Mouse (Mus musculus): ENCODE results near the gene Meis3. TPM values are rescaled to one million over a fixed set of nuclear protein-coding genes. Genes with fewer than 3 reads are reported as not detected.

Gene Meis3
- total and polyA plus RNA-seq, 2 experiments from 2014 or later, result 106 to 111 TPM

DNA sequence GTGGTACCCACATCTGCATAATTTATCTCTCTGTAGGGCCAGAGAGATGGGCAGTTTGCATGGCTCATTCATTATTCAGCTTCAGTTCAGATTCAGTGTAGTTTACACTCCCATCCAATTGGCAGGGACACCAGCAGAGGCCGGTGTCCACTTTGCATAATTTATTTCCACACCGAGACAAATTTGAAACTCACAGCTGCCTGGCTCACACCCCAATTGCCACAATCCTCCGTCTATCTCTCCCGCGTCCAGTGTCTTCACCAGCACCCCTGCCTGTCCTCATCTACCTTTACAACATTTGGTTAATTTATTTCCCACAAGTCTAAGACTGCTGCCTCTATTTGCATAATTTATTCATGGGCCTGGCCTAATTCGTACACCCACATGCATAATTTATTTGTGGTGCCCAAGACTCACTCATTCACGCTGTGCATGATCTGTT, 39.9 kb upstream of the Meis3 start:
- Histone ChIP-seq H3K4me3 (ENCODE audit: low read depth, low read length) (no peak overlapping the region), H3K4me1 (ENCODE audit: insufficient read depth, low read length) (peaks cover 5% of the 10 kb centered on the region; the same call in 1 of the 2 replicates), H3K4me2 (ENCODE audit: low read depth, low read length, poor library complexity, severe bottlenecking) (no peak overlapping the region), H3K36me3 (ENCODE audit: insufficient read depth, low read length) (peaks cover 11% of the 10 kb centered on the region), H3K27me3 (ENCODE audit: insufficient read depth, low read length) (no peaks in the 10 kb centered on the region), H3K9me3 (ENCODE audit: low read length) (no peaks in the 10 kb centered on the region), H3K27ac (ENCODE audit: low read depth, low read length) (no peak overlapping the region), H3K9ac (replicated peaks; ENCODE audit: low read length, poor library complexity, severe bottlenecking) (no peak overlapping the region)
- WGBS, result 15% methylated on average over 7 of the region's 7 CpGs
- ATAC-seq (ENCODE audit: low FRiP score), result 0 out of 2 replicates have a peak, but pooled peaks have one; percentile 5
- no peak for TF ChIP-seq CTCF (IDR thresholded peaks at IDR 0.05)
- peak; percentile 57 for DNase-seq (ENCODE audit: low spot score)

GRCm38 (mm10) chr7:16146489-16147410, 28.1 kb upstream of the Meis3 start:
- no peak overlapping the region for H3K4me2 ChIP-seq (ENCODE audit: low read depth, low read length, poor library complexity, severe bottlenecking)
- TF ChIP-seq CTCF (IDR thresholded peaks at IDR 0.05), result no peak
- no peak overlapping the region for H3K4me3 ChIP-seq (ENCODE audit: low read depth, low read length)
- H3K9ac ChIP-seq (replicated peaks; ENCODE audit: low read length, poor library complexity, severe bottlenecking), result no peak overlapping the region
- H3K27me3 ChIP-seq (ENCODE audit: insufficient read depth, low read length), result no peaks in the 10 kb centered on the region
- H3K9me3 ChIP-seq (ENCODE audit: low read length), result no peaks in the 10 kb centered on the region
- ATAC-seq (ENCODE audit: low FRiP score), result no peak
- H3K27ac ChIP-seq (ENCODE audit: low read depth, low read length), result no peak overlapping the region
- DNase-seq (ENCODE audit: low spot score), result no peak
- no peaks in the 10 kb centered on the region for H3K4me1 ChIP-seq (ENCODE audit: insufficient read depth, low read length)
- 43% methylated on average over 25 of the region's 27 CpGs for WGBS
- H3K36me3 ChIP-seq (ENCODE audit: insufficient read depth, low read length), result peaks cover 14% of the 10 kb centered on the region

- H3K4me1 ChIP-seq (ENCODE audit: insufficient read depth, low read length), result no peaks in the 10 kb centered on the region
- no peak for TF ChIP-seq CTCF (IDR thresholded peaks at IDR 0.05)
- H3K9ac ChIP-seq (replicated peaks; ENCODE audit: low read length, poor library complexity, severe bottlenecking), result no peak overlapping the region
- H3K9me3 ChIP-seq (ENCODE audit: low read length), result no peaks in the 10 kb centered on the region
- H3K27me3 ChIP-seq (ENCODE audit: insufficient read depth, low read length), result no peaks in the 10 kb centered on the region
- no peak overlapping the region for H3K4me2 ChIP-seq (ENCODE audit: low read depth, low read length, poor library complexity, severe bottlenecking)
- H3K4me3 ChIP-seq (ENCODE audit: low read depth, low read length), result no peak overlapping the region
- WGBS, result 22% methylated on average over 15 of the region's 15 CpGs
- H3K27ac ChIP-seq (ENCODE audit: low read depth, low read length), result no peak overlapping the region
- H3K36me3 ChIP-seq (ENCODE audit: insufficient read depth, low read length), result peaks cover 19% of the 10 kb centered on the region
- ATAC-seq (ENCODE audit: low FRiP score) (no peak), DNase-seq (ENCODE audit: low spot score) (no peak)
These were observed 27.2 kb upstream of the Meis3 start for GRCm38 (mm10) chr7:16147643-16148042.

DNA sequence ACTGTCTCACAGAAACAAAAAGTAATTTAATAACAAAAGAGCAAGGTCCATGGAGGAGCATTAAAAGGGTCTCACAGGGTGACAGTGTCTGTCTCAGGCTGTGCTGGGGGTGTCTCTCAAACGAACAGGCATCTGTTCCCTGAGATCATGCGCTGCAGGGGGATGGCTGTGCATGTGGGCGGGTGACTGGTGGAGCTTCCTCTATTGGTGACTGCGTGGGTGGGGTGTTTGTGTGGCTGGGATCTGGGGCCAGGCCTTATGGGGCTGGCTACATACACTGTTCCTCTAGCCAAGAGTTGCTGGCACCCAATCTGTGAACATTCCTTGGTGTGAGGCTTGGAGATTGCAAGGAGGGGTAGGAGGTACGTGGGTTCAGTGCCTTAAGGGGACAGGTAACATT, 25.6 kb upstream of the Meis3 start:
- no peak overlapping the region for H3K4me2 ChIP-seq (ENCODE audit: low read depth, low read length, poor library complexity, severe bottlenecking)
- DNase-seq (ENCODE audit: low spot score) (no peak), ATAC-seq (ENCODE audit: low FRiP score) (no peak)
- H3K27me3 ChIP-seq (ENCODE audit: insufficient read depth, low read length), result no peaks in the 10 kb centered on the region
- no peak for TF ChIP-seq CTCF (IDR thresholded peaks at IDR 0.05)
- H3K9me3 ChIP-seq (ENCODE audit: low read length), result no peaks in the 10 kb centered on the region
- 61% methylated on average over 5 of the region's 5 CpGs for WGBS
- no peaks in the 10 kb centered on the region for H3K4me1 ChIP-seq (ENCODE audit: insufficient read depth, low read length)
- H3K9ac ChIP-seq (replicated peaks; ENCODE audit: low read length, poor library complexity, severe bottlenecking), result no peak overlapping the region
- no peak overlapping the region for H3K27ac ChIP-seq (ENCODE audit: low read depth, low read length)
- peaks cover 19% of the 10 kb centered on the region for H3K36me3 ChIP-seq (ENCODE audit: insufficient read depth, low read length)
- no peak overlapping the region for H3K4me3 ChIP-seq (ENCODE audit: low read depth, low read length)

GRCm38 (mm10) chr7:16150191-16151145, 24.4 kb upstream of the Meis3 start:
- Histone ChIP-seq H3K9me3 (ENCODE audit: low read length) (no peaks in the 10 kb centered on the region), H3K4me2 (ENCODE audit: low read depth, low read length, poor library complexity, severe bottlenecking) (no peak overlapping the region), H3K27me3 (ENCODE audit: insufficient read depth, low read length) (no peaks in the 10 kb centered on the region), H3K4me1 (ENCODE audit: insufficient read depth, low read length) (no peaks in the 10 kb centered on the region), H3K36me3 (ENCODE audit: insufficient read depth, low read length) (peaks cover 11% of the 10 kb centered on the region), H3K27ac (ENCODE audit: low read depth, low read length) (no peak overlapping the region), H3K4me3 (ENCODE audit: low read depth, low read length) (no peak overlapping the region), H3K9ac (replicated peaks; ENCODE audit: low read length, poor library complexity, severe bottlenecking) (no peak overlapping the region)
- TF ChIP-seq CTCF (IDR thresholded peaks at IDR 0.05), result no peak
- DNase-seq (ENCODE audit: low spot score), result no peak
- WGBS, result 80% methylated on average over 9 of the region's 9 CpGs
- ATAC-seq (ENCODE audit: low FRiP score), result no peak

Data from midbrain, postnatal 0 days (tissue).